Comparison of ENCODE assay signal across 8 mouse cellular contexts in the genomic region with DNA sequence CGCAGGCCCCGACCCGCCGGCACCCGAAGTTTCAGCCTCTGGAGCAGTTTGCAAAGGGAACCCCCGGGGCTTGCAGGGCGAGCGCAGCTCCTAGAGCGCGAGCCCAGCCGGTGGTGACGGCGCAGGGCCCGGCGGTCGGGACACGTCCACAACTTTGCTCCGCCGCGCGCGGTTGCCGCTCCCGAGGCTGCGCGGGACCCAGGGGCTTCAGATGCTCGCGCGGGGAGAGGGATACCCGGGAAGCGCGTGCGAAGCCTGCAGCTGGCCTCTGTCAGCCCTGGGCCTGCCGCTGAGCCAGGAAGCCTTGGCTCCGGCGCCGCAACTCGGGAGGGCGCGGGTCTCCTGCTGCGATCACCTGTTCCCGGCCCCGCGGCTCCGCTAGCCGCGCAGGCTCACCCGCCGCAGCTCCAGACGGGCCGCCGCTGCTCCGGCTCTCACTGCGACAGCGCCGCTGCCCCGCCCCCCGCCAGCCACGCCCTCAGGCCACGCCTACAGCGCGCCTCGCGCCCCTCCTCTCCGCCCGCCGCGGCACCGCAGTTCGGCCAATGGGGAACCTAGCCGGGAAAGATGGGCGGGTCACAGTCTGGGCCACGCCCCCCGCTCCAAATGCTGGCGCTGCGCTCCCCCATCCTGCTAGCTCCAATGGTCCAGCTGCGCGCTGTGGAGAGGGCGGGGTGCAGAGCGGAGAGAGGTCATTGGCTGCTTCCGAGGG. TPM values are rescaled to one million over a fixed set of nuclear protein-coding genes. Genes with fewer than 3 reads are reported as not detected.
DNase-seq lines count a peak whose midpoint lies in the region; ATAC-seq and TF ChIP-seq lines count a peak whose summit lies in the region.

Gene Man1c1, minus strand, starts transcription at position 456 of the 712 bp plus-strand sequence.

- TF ChIP-seq CTCF in liver, embryonic 14.5 days (IDR thresholded peaks at IDR 0.05; ENCODE audit: low read depth): no peak
- no peak for TF ChIP-seq CTCF in stomach, postnatal 0 days (IDR thresholded peaks at IDR 0.05; ENCODE audit: low read depth)

- peak within 1 kb of the TSS; percentile 99 for H3K4me2 ChIP-seq in heart, embryonic 15.5 days
- peak within 1 kb of the TSS; percentile 81 for H3K4me2 ChIP-seq in liver, embryonic 14.5 days (ENCODE audit: low read depth)
- H3K4me2 ChIP-seq in neural tube, embryonic 11.5 days (ENCODE audit: low read depth): peak within 1 kb of the TSS; percentile 99
- peak within 1 kb of the TSS; percentile 95 for H3K4me2 ChIP-seq in stomach, postnatal 0 days (replicated peaks; ENCODE audit: low read depth)

- under 1% methylated on average over 73 of the region's 81 CpGs for WGBS in forebrain, embryonic 10.5 days
- under 1% methylated on average over 80 of the region's 81 CpGs for WGBS in heart, embryonic 15.5 days
- WGBS in liver, embryonic 14.5 days (ENCODE audit: insufficient replicate concordance): under 1% methylated on average over 78 of the region's 81 CpGs
- WGBS in neural tube, embryonic 11.5 days: under 1% methylated on average over 67 of the region's 81 CpGs
- WGBS in stomach, postnatal 0 days: under 1% methylated on average over 65 of the region's 81 CpGs

- H3K4me3 ChIP-seq in forebrain, embryonic 10.5 days: peak within 1 kb of the TSS; percentile 67
- H3K4me3 ChIP-seq in heart, embryonic 15.5 days: peak within 1 kb of the TSS; percentile 74
- H3K4me3 ChIP-seq in liver, embryonic 14.5 days (ENCODE audit: insufficient read depth in 1 of 2, low read depth in 2 of 2, low read length in 2 of 2): peak within 1 kb of the TSS; percentile 43 to 59
- H3K4me3 ChIP-seq in neural tube, embryonic 11.5 days (ENCODE audit: low read depth, low read length): peak within 1 kb of the TSS; percentile 58
- H3K4me3 ChIP-seq in stomach, postnatal 0 days (ENCODE audit: low read depth, low read length): peak within 1 kb of the TSS; percentile 57

- peak; percentile 96 for ATAC-seq in heart, embryonic 15.5 days (replicated peaks; ENCODE audit: insufficient number of reproducible peaks, insufficient read depth, low FRiP score, low read depth)
- ATAC-seq in liver, embryonic 14.5 days (ENCODE audit: insufficient read depth): peak; percentile 93
- ATAC-seq in neural tube, embryonic 11.5 days (ENCODE audit: insufficient read depth, low FRiP score, low TSS enrichment): peak; percentile 92
- peak; percentile 95 for ATAC-seq in stomach, postnatal 0 days (ENCODE audit: low FRiP score, low TSS enrichment)

- no peaks in the 10 kb centered on the region for H3K36me3 ChIP-seq in forebrain, embryonic 10.5 days (replicated peaks)
- no peaks in the 10 kb centered on the region for H3K36me3 ChIP-seq in heart, embryonic 15.5 days
- no peaks in the 10 kb centered on the region for H3K36me3 ChIP-seq in liver, embryonic 14.5 days (replicated peaks; ENCODE audit: control insufficient read depth, insufficient read depth, low read depth)
- H3K36me3 ChIP-seq in neural tube, embryonic 11.5 days (ENCODE audit: control insufficient read depth, insufficient read depth, low read length): no peaks in the 10 kb centered on the region
- no peaks in the 10 kb centered on the region for H3K36me3 ChIP-seq in stomach, postnatal 0 days (ENCODE audit: control insufficient read depth, insufficient read depth, low read length)

- H3K4me1 ChIP-seq in forebrain, embryonic 10.5 days: peaks cover 45% of the 10 kb centered on the region
- peaks cover 32% of the 10 kb centered on the region for H3K4me1 ChIP-seq in heart, embryonic 15.5 days (replicated peaks)
- H3K4me1 ChIP-seq in liver, embryonic 14.5 days (replicated peaks; ENCODE audit: control insufficient read depth in 2 of 2, insufficient read depth in 2 of 2, low read length in 1 of 2): no peaks in the 10 kb centered on the region
- H3K4me1 ChIP-seq in neural tube, embryonic 11.5 days (ENCODE audit: control insufficient read depth, insufficient read depth, low read length): peaks cover 15% of the 10 kb centered on the region
- H3K4me1 ChIP-seq in stomach, postnatal 0 days (replicated peaks; ENCODE audit: control insufficient read depth, insufficient read depth): no peaks in the 10 kb centered on the region; the same call in 1 of the 2 replicates

- peak; percentile 92 to 95 for DNase-seq in CD8-positive naive resting alpha-beta T cell, adult 2 months (ENCODE audit: low read depth in 2 of 2, low spot score in 2 of 2)
- peak; percentile 88 for DNase-seq in c-Kit-positive CD71-negative TER-119-negative erythroid progenitor cells, embryonic 14.5 days (ENCODE audit: low read depth)
- peak; percentile 99 for DNase-seq in forebrain, embryonic 10.5 days (ENCODE audit: extremely low spot score, low spot score)
- DNase-seq in kidney, postnatal 25 days: peak; percentile 98
- peak; percentile 80 to 84 (median 82) for DNase-seq in liver, embryonic 14.5 days (ENCODE audit: low read depth in 3 of 3, low spot score in 3 of 3)
- peak; percentile 99 for DNase-seq in neural tube, embryonic 11.5 days (ENCODE audit: low spot score)
- DNase-seq in stomach, postnatal 0 days (ENCODE audit: low spot score): peak; percentile 98

- H3K27ac ChIP-seq in forebrain, embryonic 10.5 days: peak within 1 kb of the TSS; percentile 79
- peak within 1 kb of the TSS; percentile 56 for H3K27ac ChIP-seq in heart, embryonic 15.5 days
- H3K27ac ChIP-seq in liver, embryonic 14.5 days: no peak within 1 kb of the TSS
- peak within 1 kb of the TSS; percentile 67 for H3K27ac ChIP-seq in neural tube, embryonic 11.5 days (ENCODE audit: low read depth, low read length)
- H3K27ac ChIP-seq in stomach, postnatal 0 days (replicated peaks): 0 out of 2 replicates have a peak within 1 kb of the TSS, but pooled peaks have one; percentile 35

- H3K27me3 ChIP-seq in forebrain, embryonic 10.5 days (ENCODE audit: poor library complexity, severe bottlenecking): peaks cover 54% of the 10 kb centered on the region
- no peaks in the 10 kb centered on the region for H3K27me3 ChIP-seq in heart, embryonic 15.5 days
- H3K27me3 ChIP-seq in liver, embryonic 14.5 days (ENCODE audit: control insufficient read depth, insufficient read depth, low read length): peaks cover 48% of the 10 kb centered on the region
- H3K27me3 ChIP-seq in neural tube, embryonic 11.5 days (ENCODE audit: control insufficient read depth, insufficient read depth, low read length): peaks cover 15% of the 10 kb centered on the region
- H3K27me3 ChIP-seq in stomach, postnatal 0 days (ENCODE audit: control insufficient read depth, insufficient read depth, low read length): no peaks in the 10 kb centered on the region

- peak within 1 kb of the TSS; percentile 68 for H3K9ac ChIP-seq in heart, embryonic 15.5 days
- no peak within 1 kb of the TSS for H3K9ac ChIP-seq in liver, embryonic 14.5 days (replicated peaks)
- H3K9ac ChIP-seq in neural tube, embryonic 11.5 days (ENCODE audit: low read length): peak within 1 kb of the TSS; percentile 60
- H3K9ac ChIP-seq in stomach, postnatal 0 days (ENCODE audit: low read length): peak within 1 kb of the TSS; percentile 66

- H3K9me3 ChIP-seq in forebrain, embryonic 10.5 days: no peaks in the 10 kb centered on the region
- no peaks in the 10 kb centered on the region for H3K9me3 ChIP-seq in heart, embryonic 15.5 days (replicated peaks)
- no peaks in the 10 kb centered on the region for H3K9me3 ChIP-seq in liver, embryonic 14.5 days (ENCODE audit: control insufficient read depth, low read length)
- H3K9me3 ChIP-seq in neural tube, embryonic 11.5 days (ENCODE audit: control insufficient read depth, low read length): no peaks in the 10 kb centered on the region
- H3K9me3 ChIP-seq in stomach, postnatal 0 days (ENCODE audit: control insufficient read depth, low read length): no peaks in the 10 kb centered on the region

- TF ChIP-seq EP300 in liver, embryonic 14.5 days (IDR thresholded peaks at IDR 0.05; ENCODE audit: low read depth): no peak
- TF ChIP-seq EP300 in stomach, postnatal 0 days (optimal IDR thresholded peaks at IDR 0.05): no peak

RNA-seq across cellular contexts. Expression of gene Man1c1, which starts in this region (rescaled TPM):
- 2.3 and 2.8 TPM in 2 replicates for polyA plus RNA-seq in forebrain, embryonic 10.5 days (2016; fragmentation: Nextera tagmentation; extraction: Ambion mirVana)
- 5.1 and 6.6 TPM in 2 replicates for polyA plus RNA-seq in heart, embryonic 15.5 days (2015; fragmentation: Nextera tagmentation; extraction: Ambion mirVana)
- polyA plus RNA-seq in liver, embryonic 14.5 days (2012; rRNA removed): 1.6 and 1.9 TPM in 2 replicates
- polyA plus RNA-seq in liver, embryonic 14.5 days (2014; fragmentation: Nextera tagmentation; extraction: Ambion mirVana): 1.00 and 1.2 TPM in 2 replicates
- polyA plus RNA-seq in neural tube, embryonic 11.5 days (2014; fragmentation: Nextera tagmentation; extraction: Ambion mirVana): 4.8 and 5.2 TPM in 2 replicates
- 1.5 TPM in 2 replicates for polyA plus RNA-seq in stomach, postnatal 0 days (2015; fragmentation: Nextera tagmentation; extraction: Ambion mirVana)
